Mouse (Mus musculus) liver, postnatal 0 days (tissue): Measurements from ENCODE around the gene Rps21.

ENCODE experiments used
- CTCF ChIP-seq: sonication (generic); IDR thresholded peaks from 2 replicates; pipeline ENCODE4 v1.5.1; 2016; ENCODE audit warnings: antibody characterized with exemption, low read depth
- EP300 ChIP-seq: IDR thresholded peaks from 2 replicates; pipeline ENCODE4 v1.6.1; 2016; ENCODE audit warnings: antibody characterized with exemption, low read depth, mild to moderate bottlenecking

DNA sequence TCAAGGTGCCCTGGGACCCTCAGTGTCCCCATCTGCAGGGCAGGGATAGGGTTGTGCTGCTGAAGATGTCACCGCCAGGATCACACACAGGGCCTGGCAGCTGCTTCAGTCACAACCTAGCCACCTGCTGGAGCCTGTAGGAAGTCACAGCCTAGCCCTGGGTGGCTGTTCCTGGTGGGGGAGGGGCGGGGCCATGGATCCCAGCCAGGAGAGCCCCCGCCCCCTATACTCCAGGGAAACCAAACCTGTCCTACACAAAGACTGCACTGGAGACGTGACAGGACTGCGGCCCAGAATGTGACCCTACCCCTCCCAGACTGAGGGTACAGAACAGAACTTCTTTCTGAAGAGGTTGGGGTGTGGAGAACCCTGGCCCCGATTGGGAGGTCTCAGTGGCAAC is 34.9 kb upstream of the Rps21 start:
- no peak for TF ChIP-seq EP300
- peak; percentile 26; the same call in 1 of the 2 replicates for TF ChIP-seq CTCF
